Mouse (Mus musculus): ENCODE results near the gene Jade2.
"Not testable (repeated sequence)": the region's sequence is repeated elsewhere in the genome, so short reads cannot be mapped to it uniquely, and the experiment has no call there.

Jade2 gene

DNA sequence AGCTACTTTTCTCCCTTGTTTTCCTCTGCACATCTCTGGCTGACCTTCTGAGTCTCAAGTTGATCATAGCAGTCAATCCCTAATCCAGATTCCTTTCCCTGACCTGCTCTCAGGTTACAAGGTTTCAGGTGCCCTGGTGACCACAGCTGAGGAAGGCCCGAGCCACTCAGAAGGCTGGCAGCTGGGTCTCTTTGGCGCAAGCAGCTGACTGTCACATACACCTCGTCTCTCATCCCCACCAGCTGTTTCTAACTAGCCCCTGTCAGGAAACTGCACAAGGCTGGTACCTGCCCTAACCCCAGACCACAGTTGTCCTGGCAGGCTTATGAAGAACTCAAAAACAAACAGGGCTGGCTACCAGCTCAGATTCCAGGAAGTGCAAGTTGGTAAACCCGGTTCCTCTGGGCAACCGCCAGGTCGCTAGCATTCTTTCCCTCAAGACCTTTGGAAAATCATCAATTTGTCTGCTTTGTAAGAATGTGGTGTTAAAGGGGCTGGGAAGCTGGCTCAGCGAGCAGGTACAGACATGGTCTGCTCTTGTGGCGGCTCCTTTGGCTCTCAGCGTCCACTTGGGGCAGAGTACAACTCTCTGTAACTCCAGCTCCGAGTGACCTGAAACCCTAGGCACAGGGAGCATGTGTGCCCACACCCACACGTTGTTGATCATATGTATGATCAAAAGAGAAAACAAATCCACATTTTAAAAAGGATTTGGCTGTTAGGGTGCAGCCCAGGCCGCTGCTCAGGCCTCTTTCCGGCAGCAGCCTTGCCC lies 50.2 kb downstream of the Jade2 start:
- H3K4me3 ChIP-seq (replicated peaks; ENCODE audit: low read length) = peak overlapping the region; percentile 62

DNA sequence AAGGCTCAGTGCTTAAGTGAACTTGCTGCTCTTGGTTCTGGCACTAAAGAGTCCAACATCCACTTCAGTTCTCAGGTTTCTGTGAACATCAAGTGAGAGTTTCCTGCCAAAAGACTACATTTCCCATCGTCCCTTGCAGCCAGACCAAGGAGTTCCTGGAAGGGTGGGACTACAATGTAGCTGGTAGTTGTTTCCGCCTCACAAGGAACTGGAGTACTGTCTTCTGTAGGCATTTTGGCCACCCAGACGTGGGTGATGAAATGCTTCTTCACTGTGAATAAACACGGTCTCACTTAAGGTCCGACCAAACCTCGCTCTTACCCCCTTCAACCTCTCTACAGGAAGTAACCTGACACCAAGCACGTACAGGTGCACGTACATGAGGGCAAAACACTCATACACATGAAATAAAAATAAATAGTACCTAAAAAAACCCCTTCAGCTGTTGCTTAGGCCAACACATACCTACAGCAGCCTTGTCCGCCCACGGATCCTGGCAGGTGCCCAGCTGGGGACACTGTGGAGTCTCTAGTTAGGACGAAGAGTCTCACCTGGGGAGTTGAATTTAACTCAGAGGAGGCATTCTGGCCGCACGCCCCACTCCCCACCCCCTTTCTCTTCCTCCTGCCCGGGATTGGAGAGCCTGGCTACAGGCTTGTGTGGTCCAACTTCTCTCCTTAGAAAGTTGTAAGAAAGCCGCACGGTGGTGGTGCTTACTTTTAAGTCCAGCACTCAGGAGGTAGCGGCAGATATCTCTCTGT lies 52.1 kb downstream of the Jade2 start:
- Histone ChIP-seq H3K4me1 (replicated peaks; ENCODE audit: low read depth, low read length) (peaks cover 43% of the 10 kb centered on the region), H3K36me3 (ENCODE audit: insufficient read depth, low read length) (no peaks in the 10 kb centered on the region), H3K27me3 (ENCODE audit: insufficient read depth, low read length) (no peaks in the 10 kb centered on the region), H3K9me3 (ENCODE audit: low read length) (no peaks in the 10 kb centered on the region), H3K4me3 (replicated peaks; ENCODE audit: low read length) (peak overlapping the region; percentile 76)
- TF ChIP-seq CTCF (conservative IDR thresholded peaks at IDR 0.05; ENCODE audit: low read length) (no peak), POU5F1 (IDR thresholded peaks at IDR 0.05; ENCODE audit: borderline replicate concordance, low read length) (no peak), NANOG (IDR thresholded peaks at IDR 0.05; ENCODE audit: borderline replicate concordance, low read length) (no peak)

More for the DNA sequence above, 50.2 kb downstream of the Jade2 start:
- H3K4me1 ChIP-seq (replicated peaks; ENCODE audit: low read depth, low read length) = peaks cover 33% of the 10 kb centered on the region
- no peaks in the 10 kb centered on the region for H3K27me3 ChIP-seq (ENCODE audit: insufficient read depth, low read length)
- H3K9me3 ChIP-seq (ENCODE audit: low read length) = no peaks in the 10 kb centered on the region
- H3K36me3 ChIP-seq (ENCODE audit: insufficient read depth, low read length) = no peaks in the 10 kb centered on the region
- no peak for TF ChIP-seq CTCF (conservative IDR thresholded peaks at IDR 0.05; ENCODE audit: low read length)

DNA sequence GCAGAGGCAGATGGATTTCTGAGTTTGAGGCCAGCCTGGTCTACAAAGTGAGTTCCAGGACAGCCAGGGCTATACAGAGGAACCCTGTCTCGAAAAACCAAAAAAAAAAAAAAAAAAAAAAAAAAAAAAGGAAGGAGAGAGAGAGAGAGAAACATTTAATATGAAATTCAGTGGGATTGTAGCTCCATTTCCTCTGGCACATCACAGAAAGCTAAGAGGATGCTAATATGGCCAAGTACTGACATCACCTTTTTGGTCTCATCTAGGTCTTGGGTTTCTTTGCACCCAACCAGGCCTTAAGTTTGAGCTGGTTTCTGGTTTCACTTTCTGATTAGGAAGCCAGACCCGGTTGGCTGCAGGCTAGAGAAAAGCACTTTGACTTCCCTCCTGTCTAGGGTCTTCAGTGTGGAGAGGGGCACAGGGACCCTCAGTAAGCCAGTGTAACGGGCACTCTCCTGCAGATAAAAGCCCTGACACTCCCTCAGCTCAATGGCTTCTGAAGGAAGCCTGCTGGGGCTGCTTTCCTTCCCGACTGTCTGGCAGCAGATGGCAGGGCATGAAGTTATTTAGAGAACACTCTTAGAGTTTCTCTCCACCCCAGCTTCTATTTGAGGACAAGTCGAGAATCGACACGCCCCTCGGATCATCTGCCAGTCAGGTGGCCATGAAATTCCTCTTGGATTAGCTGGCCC lies 56.7 kb downstream of the Jade2 start:
- H3K4me1 ChIP-seq (replicated peaks; ENCODE audit: low read depth, low read length) = peaks cover 15% of the 10 kb centered on the region
- TF ChIP-seq NANOG (IDR thresholded peaks at IDR 0.05; ENCODE audit: borderline replicate concordance, low read length) = no peak
- no peak for TF ChIP-seq POU5F1 (IDR thresholded peaks at IDR 0.05; ENCODE audit: borderline replicate concordance, low read length)
- no peak for TF ChIP-seq CTCF (conservative IDR thresholded peaks at IDR 0.05; ENCODE audit: low read length)
- no peaks in the 10 kb centered on the region for H3K9me3 ChIP-seq (ENCODE audit: low read length)
- H3K4me3 ChIP-seq (replicated peaks; ENCODE audit: low read length) = no peak overlapping the region
- no peaks in the 10 kb centered on the region for H3K27me3 ChIP-seq (ENCODE audit: insufficient read depth, low read length)
- H3K36me3 ChIP-seq (ENCODE audit: insufficient read depth, low read length) = no peaks in the 10 kb centered on the region

DNA sequence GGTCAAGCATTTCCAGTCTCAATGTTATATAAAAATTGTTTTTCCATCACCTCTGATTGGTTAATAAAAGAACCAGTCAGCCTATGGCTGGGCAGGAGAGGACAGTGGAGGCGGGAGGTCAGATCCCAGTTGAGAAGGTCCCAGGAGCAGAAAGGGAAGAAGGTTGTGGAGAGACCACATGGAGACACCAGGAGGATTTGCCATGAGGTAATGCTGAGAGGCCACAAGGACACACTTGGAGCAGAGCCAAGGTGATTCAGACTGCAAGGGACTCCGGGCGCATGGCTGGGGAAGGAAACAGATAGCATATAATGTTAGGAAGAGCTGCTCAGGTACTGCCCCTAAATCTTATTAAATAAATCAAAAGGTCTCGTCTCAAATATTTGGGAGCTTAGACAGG lies 61.2 kb downstream of the Jade2 start:
- TF ChIP-seq CTCF (conservative IDR thresholded peaks at IDR 0.05; ENCODE audit: low read length) (no peak), NANOG (IDR thresholded peaks at IDR 0.05; ENCODE audit: borderline replicate concordance, low read length) (no peak), POU5F1 (IDR thresholded peaks at IDR 0.05; ENCODE audit: borderline replicate concordance, low read length) (no peak)

DNA sequence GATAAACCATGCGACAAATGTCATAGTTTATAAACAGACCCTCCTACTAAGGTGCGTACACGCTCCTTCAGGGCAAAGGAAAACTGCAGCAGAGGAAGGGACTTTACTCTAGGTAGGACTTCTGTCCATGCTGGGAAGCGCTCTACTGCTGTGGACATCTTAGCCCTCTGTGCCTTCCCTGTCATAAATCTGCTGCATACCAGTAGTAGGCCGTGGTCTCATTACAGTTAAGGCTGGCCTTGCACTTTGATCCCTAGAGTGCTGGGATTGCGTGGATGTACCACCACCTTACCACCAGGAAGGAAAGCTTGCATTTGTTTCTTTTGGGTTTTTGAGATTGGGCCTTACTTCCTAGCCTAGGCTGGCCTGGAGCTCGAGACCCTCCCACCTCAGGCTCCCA lies 66.8 kb downstream of the Jade2 start:
- TF ChIP-seq NANOG (IDR thresholded peaks at IDR 0.05; ENCODE audit: borderline replicate concordance, low read length) (no peak), CTCF (conservative IDR thresholded peaks at IDR 0.05; ENCODE audit: low read length) (no peak), POU5F1 (IDR thresholded peaks at IDR 0.05; ENCODE audit: borderline replicate concordance, low read length) (no peak)
- Histone ChIP-seq H3K27me3 (ENCODE audit: insufficient read depth, low read length) (no peaks in the 10 kb centered on the region), H3K9me3 (ENCODE audit: low read length) (no peaks in the 10 kb centered on the region), H3K4me3 (replicated peaks; ENCODE audit: low read length) (no peak overlapping the region), H3K4me1 (replicated peaks; ENCODE audit: low read depth, low read length) (peaks cover 7% of the 10 kb centered on the region), H3K36me3 (ENCODE audit: insufficient read depth, low read length) (peaks cover 58% of the 10 kb centered on the region)

More for the DNA sequence above, 61.2 kb downstream of the Jade2 start:
- Histone ChIP-seq H3K27me3 (ENCODE audit: insufficient read depth, low read length) (no peaks in the 10 kb centered on the region), H3K9me3 (ENCODE audit: low read length) (no peaks in the 10 kb centered on the region), H3K4me3 (replicated peaks; ENCODE audit: low read length) (no peak overlapping the region), H3K36me3 (ENCODE audit: insufficient read depth, low read length) (peaks cover 16% of the 10 kb centered on the region), H3K4me1 (replicated peaks; ENCODE audit: low read depth, low read length) (peaks cover 6% of the 10 kb centered on the region; the same call in 1 of the 2 replicates)

DNA sequence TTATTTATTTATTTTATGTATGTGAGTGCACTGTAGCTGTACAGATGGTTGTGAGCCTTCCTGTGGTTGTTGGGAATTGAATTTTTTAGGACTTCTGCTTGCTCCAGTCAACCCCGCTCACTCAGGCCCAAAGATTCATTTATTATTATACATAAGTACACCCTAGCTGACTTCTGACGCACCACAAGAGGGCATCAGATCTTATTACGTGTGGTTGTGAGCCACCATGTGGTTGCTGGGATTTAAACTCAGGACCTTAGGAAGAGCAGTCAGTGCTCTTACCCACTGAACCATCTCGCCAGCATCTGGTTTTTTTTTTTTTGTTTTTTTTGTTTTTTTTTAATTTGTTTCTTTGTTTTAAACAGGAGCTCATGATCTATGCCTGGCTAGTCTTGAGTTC lies 67.7 kb downstream of the Jade2 start:
- H3K27me3 ChIP-seq (ENCODE audit: insufficient read depth, low read length); H3K4me3 ChIP-seq (replicated peaks; ENCODE audit: low read length); H3K9me3 ChIP-seq (ENCODE audit: low read length): not testable (repeated sequence)
- Histone ChIP-seq H3K36me3 (ENCODE audit: insufficient read depth, low read length) (peaks cover 58% of the 10 kb centered on the region), H3K4me1 (replicated peaks; ENCODE audit: low read depth, low read length) (peaks cover 10% of the 10 kb centered on the region)

DNA sequence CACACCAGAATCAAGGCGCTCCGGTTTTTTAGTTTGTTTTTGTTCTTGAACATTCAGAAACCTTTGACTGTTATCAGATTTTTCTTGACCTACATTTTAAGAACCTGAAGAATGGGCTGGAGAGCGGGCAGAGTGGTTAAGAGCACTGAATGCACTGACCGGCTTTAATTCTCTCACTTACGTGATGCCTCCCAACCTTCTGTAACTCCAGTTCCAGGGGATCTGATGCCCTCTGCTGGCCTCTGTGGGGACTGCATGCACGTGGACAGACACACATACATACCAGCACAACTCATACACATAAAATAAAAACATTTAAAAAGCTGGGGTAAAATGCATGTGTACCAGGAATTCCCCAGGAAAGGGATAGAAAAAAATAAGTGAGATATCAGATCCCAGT lies 71.5 kb downstream of the Jade2 start:
- H3K9me3 ChIP-seq (ENCODE audit: low read length) = no peaks in the 10 kb centered on the region
- H3K4me3 ChIP-seq (replicated peaks; ENCODE audit: low read length) = peak overlapping the region; percentile 41; the same call in 1 of the 2 replicates
- peaks cover 11% of the 10 kb centered on the region for H3K4me1 ChIP-seq (replicated peaks; ENCODE audit: low read depth, low read length)
- no peak for TF ChIP-seq POU5F1 (IDR thresholded peaks at IDR 0.05; ENCODE audit: borderline replicate concordance, low read length)
- peak; percentile 95 for TF ChIP-seq CTCF (conservative IDR thresholded peaks at IDR 0.05; ENCODE audit: low read length)
- TF ChIP-seq NANOG (IDR thresholded peaks at IDR 0.05; ENCODE audit: borderline replicate concordance, low read length) = no peak
- H3K36me3 ChIP-seq (ENCODE audit: insufficient read depth, low read length) = peaks cover 70% of the 10 kb centered on the region
- no peaks in the 10 kb centered on the region for H3K27me3 ChIP-seq (ENCODE audit: insufficient read depth, low read length)

DNA sequence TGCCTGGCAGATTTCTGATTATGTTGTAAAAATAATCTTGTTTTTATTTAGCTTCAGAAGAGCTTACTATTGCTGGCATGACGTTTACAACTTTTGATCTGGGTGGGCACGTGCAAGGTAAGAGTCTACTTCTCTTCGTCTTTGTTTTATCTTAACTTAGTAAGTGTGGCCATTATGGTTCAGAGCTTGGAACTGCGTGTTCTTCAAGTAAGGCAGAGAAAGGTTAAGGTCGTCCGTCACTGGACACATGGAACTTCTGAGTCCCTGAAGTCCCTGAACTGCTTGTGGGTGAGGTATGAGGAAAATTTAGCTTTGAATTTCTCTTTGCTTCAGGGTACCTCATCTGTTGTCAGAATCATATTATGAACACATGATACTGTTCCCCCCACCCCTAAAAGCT lies 74.7 kb downstream of the Jade2 start:
- Histone ChIP-seq H3K4me1 (replicated peaks; ENCODE audit: low read depth, low read length) (peaks cover 16% of the 10 kb centered on the region), H3K27me3 (ENCODE audit: insufficient read depth, low read length) (no peaks in the 10 kb centered on the region), H3K36me3 (ENCODE audit: insufficient read depth, low read length) (peaks cover 70% of the 10 kb centered on the region), H3K9me3 (ENCODE audit: low read length) (no peaks in the 10 kb centered on the region), H3K4me3 (replicated peaks; ENCODE audit: low read length) (no peak overlapping the region)
- TF ChIP-seq NANOG (IDR thresholded peaks at IDR 0.05; ENCODE audit: borderline replicate concordance, low read length) (no peak), POU5F1 (IDR thresholded peaks at IDR 0.05; ENCODE audit: borderline replicate concordance, low read length) (no peak), CTCF (conservative IDR thresholded peaks at IDR 0.05; ENCODE audit: low read length) (no peak)

Measured in E14TG2a.4 (cell line).